Mouse (Mus musculus): ENCODE measurements around the gene Gdf3. TPM values are rescaled to one million over a fixed set of nuclear protein-coding genes. Genes with fewer than 3 reads are reported as not detected.

Gdf3 gene
- polyA plus RNA-seq, 1 experiment from 2014 or later: 0.11 TPM

GRCm38 (mm10) chr6:122612426-122612825 lies 2.5 kb upstream of the Gdf3 start:
- Histone ChIP-seq H3K4me3 (ENCODE audit: low read depth, low read length) (no peak overlapping the region), H3K27me3 (replicated peaks; ENCODE audit: control insufficient read depth, insufficient read depth, low read length) (no peaks in the 10 kb centered on the region), H3K27ac (ENCODE audit: low read depth) (no peak overlapping the region), H3K36me3 (ENCODE audit: control insufficient read depth, insufficient read depth, low read length) (no peaks in the 10 kb centered on the region), H3K9ac (ENCODE audit: low read length) (no peak overlapping the region), H3K4me2 (ENCODE audit: low read length) (no peak overlapping the region), H3K4me1 (replicated peaks; ENCODE audit: control insufficient read depth, insufficient read depth, low read length) (no peaks in the 10 kb centered on the region), H3K9me3 (ENCODE audit: control insufficient read depth, low read length) (no peaks in the 10 kb centered on the region)
- no peak for ATAC-seq (replicated peaks; ENCODE audit: low FRiP score, low TSS enrichment, low read depth)
- no peak for DNase-seq (ENCODE audit: low spot score)
- 71% methylated on average over 4 of the region's 4 CpGs for WGBS

- H3K4me2 ChIP-seq (ENCODE audit: low read length): no peak overlapping the region
- H3K36me3 ChIP-seq (ENCODE audit: control insufficient read depth, insufficient read depth, low read length): no peaks in the 10 kb centered on the region
- H3K4me3 ChIP-seq (ENCODE audit: low read depth, low read length): no peak overlapping the region
- H3K27me3 ChIP-seq (replicated peaks; ENCODE audit: control insufficient read depth, insufficient read depth, low read length): no peaks in the 10 kb centered on the region
- WGBS: 67% methylated on average over 9 of the region's 9 CpGs
- ATAC-seq (replicated peaks; ENCODE audit: low FRiP score, low TSS enrichment, low read depth): no peak
- no peak overlapping the region for H3K9ac ChIP-seq (ENCODE audit: low read length)
- no peak for DNase-seq (ENCODE audit: low spot score)
- no peaks in the 10 kb centered on the region for H3K4me1 ChIP-seq (replicated peaks; ENCODE audit: control insufficient read depth, insufficient read depth, low read length)
- H3K27ac ChIP-seq (ENCODE audit: low read depth): no peak overlapping the region
- H3K9me3 ChIP-seq (ENCODE audit: control insufficient read depth, low read length): no peaks in the 10 kb centered on the region
Observed at GRCm38 (mm10) chr6:122609377-122609728, 534 bp downstream of the Gdf3 start.

GRCm38 (mm10) chr6:122608434-122609376 lies 1.2 kb downstream of the Gdf3 start:
- H3K27me3 ChIP-seq (replicated peaks; ENCODE audit: control insufficient read depth, insufficient read depth, low read length): no peaks in the 10 kb centered on the region
- no peak overlapping the region for H3K9ac ChIP-seq (ENCODE audit: low read length)
- H3K27ac ChIP-seq (ENCODE audit: low read depth): no peak overlapping the region
- 82% methylated on average over 10 of the region's 10 CpGs for WGBS
- H3K9me3 ChIP-seq (ENCODE audit: control insufficient read depth, low read length): no peaks in the 10 kb centered on the region
- no peak overlapping the region for H3K4me2 ChIP-seq (ENCODE audit: low read length)
- H3K4me3 ChIP-seq (ENCODE audit: low read depth, low read length): no peak overlapping the region
- no peak for DNase-seq (ENCODE audit: low spot score)
- no peak for ATAC-seq (replicated peaks; ENCODE audit: low FRiP score, low TSS enrichment, low read depth)
- H3K36me3 ChIP-seq (ENCODE audit: control insufficient read depth, insufficient read depth, low read length): no peaks in the 10 kb centered on the region
- no peaks in the 10 kb centered on the region for H3K4me1 ChIP-seq (replicated peaks; ENCODE audit: control insufficient read depth, insufficient read depth, low read length)

GRCm38 (mm10) chr6:122607700-122608099 lies 2.2 kb downstream of the Gdf3 start:
- ATAC-seq (replicated peaks; ENCODE audit: low FRiP score, low TSS enrichment, low read depth) (no peak), DNase-seq (ENCODE audit: low spot score) (no peak)
- 92% methylated on average over 12 of the region's 12 CpGs for WGBS
- Histone ChIP-seq H3K36me3 (ENCODE audit: control insufficient read depth, insufficient read depth, low read length) (no peaks in the 10 kb centered on the region), H3K4me3 (ENCODE audit: low read depth, low read length) (no peak overlapping the region), H3K27me3 (replicated peaks; ENCODE audit: control insufficient read depth, insufficient read depth, low read length) (no peaks in the 10 kb centered on the region), H3K9me3 (ENCODE audit: control insufficient read depth, low read length) (no peaks in the 10 kb centered on the region), H3K4me2 (ENCODE audit: low read length) (no peak overlapping the region), H3K27ac (ENCODE audit: low read depth) (no peak overlapping the region), H3K4me1 (replicated peaks; ENCODE audit: control insufficient read depth, insufficient read depth, low read length) (no peaks in the 10 kb centered on the region), H3K9ac (ENCODE audit: low read length) (no peak overlapping the region)

- ATAC-seq (replicated peaks; ENCODE audit: low FRiP score, low TSS enrichment, low read depth) (no peak), DNase-seq (ENCODE audit: low spot score) (no peak)
- H3K4me3 ChIP-seq (ENCODE audit: low read depth, low read length): no peak overlapping the region
- no peaks in the 10 kb centered on the region for H3K4me1 ChIP-seq (replicated peaks; ENCODE audit: control insufficient read depth, insufficient read depth, low read length)
- no peaks in the 10 kb centered on the region for H3K27me3 ChIP-seq (replicated peaks; ENCODE audit: control insufficient read depth, insufficient read depth, low read length)
- no peak overlapping the region for H3K4me2 ChIP-seq (ENCODE audit: low read length)
- H3K9ac ChIP-seq (ENCODE audit: low read length): no peak overlapping the region
- WGBS: 96% methylated on average over 11 of the region's 11 CpGs
- no peaks in the 10 kb centered on the region for H3K9me3 ChIP-seq (ENCODE audit: control insufficient read depth, low read length)
- H3K27ac ChIP-seq (ENCODE audit: low read depth): no peak overlapping the region
- H3K36me3 ChIP-seq (ENCODE audit: control insufficient read depth, insufficient read depth, low read length): no peaks in the 10 kb centered on the region
Observed at GRCm38 (mm10) chr6:122606661-122607060, 3.2 kb downstream of the Gdf3 start.

GRCm38 (mm10) chr6:122605483-122605882 lies 4.4 kb downstream of the Gdf3 start:
- ATAC-seq (replicated peaks; ENCODE audit: low FRiP score, low TSS enrichment, low read depth) (no peak), DNase-seq (ENCODE audit: low spot score) (no peak)
- Histone ChIP-seq H3K4me2 (ENCODE audit: low read length) (no peak overlapping the region), H3K4me3 (ENCODE audit: low read depth, low read length) (no peak overlapping the region), H3K9me3 (ENCODE audit: control insufficient read depth, low read length) (no peaks in the 10 kb centered on the region), H3K27ac (ENCODE audit: low read depth) (no peak overlapping the region), H3K27me3 (replicated peaks; ENCODE audit: control insufficient read depth, insufficient read depth, low read length) (no peaks in the 10 kb centered on the region), H3K36me3 (ENCODE audit: control insufficient read depth, insufficient read depth, low read length) (no peaks in the 10 kb centered on the region), H3K4me1 (replicated peaks; ENCODE audit: control insufficient read depth, insufficient read depth, low read length) (no peaks in the 10 kb centered on the region), H3K9ac (ENCODE audit: low read length) (no peak overlapping the region)
- 94% methylated on average over 8 of the region's 8 CpGs for WGBS

- Histone ChIP-seq H3K9me3 (ENCODE audit: control insufficient read depth, low read length) (no peaks in the 10 kb centered on the region), H3K4me2 (ENCODE audit: low read length) (no peak overlapping the region), H3K4me1 (replicated peaks; ENCODE audit: control insufficient read depth, insufficient read depth, low read length) (no peaks in the 10 kb centered on the region), H3K9ac (ENCODE audit: low read length) (no peak overlapping the region), H3K4me3 (ENCODE audit: low read depth, low read length) (no peak overlapping the region), H3K27ac (ENCODE audit: low read depth) (no peak overlapping the region), H3K27me3 (replicated peaks; ENCODE audit: control insufficient read depth, insufficient read depth, low read length) (no peaks in the 10 kb centered on the region), H3K36me3 (ENCODE audit: control insufficient read depth, insufficient read depth, low read length) (no peaks in the 10 kb centered on the region)
- no peak for DNase-seq (ENCODE audit: low spot score)
- ATAC-seq (replicated peaks; ENCODE audit: low FRiP score, low TSS enrichment, low read depth): no peak
Observed at GRCm38 (mm10) chr6:122604260-122604659, 5.6 kb downstream of the Gdf3 start.

GRCm38 (mm10) chr6:122602992-122603322 lies 6.9 kb downstream of the Gdf3 start:
- no peak for DNase-seq (ENCODE audit: low spot score)
- Histone ChIP-seq H3K36me3 (ENCODE audit: control insufficient read depth, insufficient read depth, low read length) (no peaks in the 10 kb centered on the region), H3K4me2 (ENCODE audit: low read length) (peak overlapping the region; percentile 63), H3K9me3 (ENCODE audit: control insufficient read depth, low read length) (no peaks in the 10 kb centered on the region), H3K4me1 (replicated peaks; ENCODE audit: control insufficient read depth, insufficient read depth, low read length) (no peaks in the 10 kb centered on the region), H3K27ac (ENCODE audit: low read depth) (no peak overlapping the region), H3K27me3 (replicated peaks; ENCODE audit: control insufficient read depth, insufficient read depth, low read length) (no peaks in the 10 kb centered on the region), H3K4me3 (ENCODE audit: low read depth, low read length) (peak overlapping the region; percentile 40; the same call in 1 of the 2 replicates), H3K9ac (ENCODE audit: low read length) (no peak overlapping the region)
- no peak for ATAC-seq (replicated peaks; ENCODE audit: low FRiP score, low TSS enrichment, low read depth)
- WGBS: 27% methylated on average over 1 of the region's 1 CpGs

Data from intestine, embryonic 14.5 days (tissue).